Mouse (Mus musculus): ENCODE data around the gene Carns1. TPM values are rescaled to one million over a fixed set of nuclear protein-coding genes. Genes with fewer than 3 reads are reported as not detected.

Gene Carns1
- polyA plus RNA-seq, 1 experiment from 2014 or later = 0.89 TPM

DNA sequence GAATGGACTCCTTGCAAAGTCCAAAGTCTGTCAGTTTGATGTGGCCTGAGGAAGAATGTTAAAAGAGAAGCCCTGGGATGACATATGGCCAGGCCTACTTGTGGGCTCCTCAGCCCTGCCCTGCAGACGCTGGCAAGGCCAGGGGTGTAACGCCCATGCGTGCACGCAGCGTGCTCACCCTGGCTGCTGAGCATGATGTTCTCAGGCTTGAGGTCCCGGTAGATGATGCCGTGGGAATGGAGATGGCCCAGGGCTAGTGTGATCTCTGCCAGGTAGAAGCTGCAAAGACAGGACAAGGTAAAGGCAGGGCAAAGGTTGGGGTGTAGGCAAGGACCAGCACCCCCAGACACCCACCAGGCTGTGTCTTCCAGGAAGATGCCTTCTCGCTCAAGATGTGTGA lies 16.2 kb downstream of the Carns1 start:
- Histone ChIP-seq H3K36me3 (ENCODE audit: control insufficient read depth, insufficient read depth, low read length) (peaks cover 33% of the 10 kb centered on the region), H3K27me3 (replicated peaks; ENCODE audit: control insufficient read depth, insufficient read depth, low read length) (no peaks in the 10 kb centered on the region), H3K27ac (ENCODE audit: low read depth, low read length) (no peak overlapping the region), H3K4me2 (no peak overlapping the region), H3K9me3 (ENCODE audit: control insufficient read depth, low read length) (no peaks in the 10 kb centered on the region), H3K4me3 (ENCODE audit: low read depth, low read length) (no peak overlapping the region), H3K9ac (ENCODE audit: low read depth, low read length) (no peak overlapping the region), H3K4me1 (replicated peaks; ENCODE audit: control insufficient read depth, insufficient read depth, low read length) (peaks cover 18% of the 10 kb centered on the region)
- WGBS = 94% methylated on average over 8 of the region's 8 CpGs
- no peak for DNase-seq (ENCODE audit: low spot score)
- ATAC-seq (replicated peaks; ENCODE audit: low FRiP score) = no peak

DNA sequence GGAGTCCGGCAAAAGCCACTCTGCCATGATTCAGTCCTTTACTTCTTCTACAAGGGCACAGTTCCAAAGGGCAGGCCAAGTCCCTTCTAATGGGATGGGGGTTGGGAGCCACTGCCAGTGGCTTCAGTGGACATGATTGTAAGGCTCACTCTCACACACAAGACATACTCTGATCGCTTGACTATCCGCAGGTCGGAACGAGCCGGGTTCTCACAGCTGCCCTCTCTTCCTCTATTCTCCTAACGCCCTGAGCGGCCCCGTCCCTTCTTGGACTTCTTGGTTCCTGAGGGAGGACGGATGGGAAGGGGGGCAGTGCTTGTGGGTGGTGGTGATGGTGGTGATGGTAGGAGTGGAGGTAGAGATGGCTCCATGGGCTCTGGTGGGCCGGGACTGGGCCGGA lies 18.5 kb downstream of the Carns1 start:
- Histone ChIP-seq H3K4me1 (replicated peaks; ENCODE audit: control insufficient read depth, insufficient read depth, low read length) (peaks cover 12% of the 10 kb centered on the region; the same call in 1 of the 2 replicates), H3K9me3 (ENCODE audit: control insufficient read depth, low read length) (no peaks in the 10 kb centered on the region), H3K4me3 (ENCODE audit: low read depth, low read length) (no peak overlapping the region), H3K9ac (ENCODE audit: low read depth, low read length) (no peak overlapping the region), H3K36me3 (ENCODE audit: control insufficient read depth, insufficient read depth, low read length) (peaks cover 31% of the 10 kb centered on the region), H3K27ac (ENCODE audit: low read depth, low read length) (no peak overlapping the region), H3K27me3 (replicated peaks; ENCODE audit: control insufficient read depth, insufficient read depth, low read length) (no peaks in the 10 kb centered on the region), H3K4me2 (no peak overlapping the region)
- DNase-seq (ENCODE audit: low spot score) (no peak), ATAC-seq (replicated peaks; ENCODE audit: low FRiP score) (no peak)
- WGBS = 93% methylated on average over 12 of the region's 12 CpGs

DNA sequence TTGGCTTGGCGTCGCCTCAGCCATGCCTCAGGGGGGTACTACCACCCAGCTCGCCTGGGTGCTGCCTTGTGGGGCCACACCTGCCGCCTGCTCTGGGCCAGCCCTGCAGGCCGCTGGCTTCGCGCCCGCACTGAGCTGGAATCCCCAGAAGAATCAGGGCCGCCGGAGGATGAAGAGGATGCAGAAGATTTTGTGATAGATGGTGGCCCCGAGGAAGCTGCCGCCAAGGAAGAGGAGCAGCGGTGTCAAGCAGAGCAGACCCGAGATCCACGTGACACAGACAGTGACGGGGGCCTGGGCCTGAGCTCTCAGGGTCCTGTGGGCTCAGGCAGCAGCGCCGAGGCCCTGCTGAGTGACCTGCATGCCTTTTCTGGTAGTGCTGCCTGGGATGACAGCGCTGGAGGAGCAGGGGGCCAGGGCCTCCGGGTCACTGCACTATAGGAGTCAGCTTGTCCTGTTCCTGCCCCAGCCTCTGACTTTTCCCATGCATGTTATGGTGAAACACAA lies 19.2 kb downstream of the Carns1 start:
- Histone ChIP-seq H3K4me3 (ENCODE audit: low read depth, low read length) (no peak overlapping the region), H3K27ac (ENCODE audit: low read depth, low read length) (0 out of 2 replicates have a peak overlapping the region, but pooled peaks have one; percentile 22), H3K9me3 (ENCODE audit: control insufficient read depth, low read length) (no peaks in the 10 kb centered on the region), H3K4me2 (peak overlapping the region; percentile 55; the same call in 1 of the 2 replicates), H3K4me1 (replicated peaks; ENCODE audit: control insufficient read depth, insufficient read depth, low read length) (peaks cover 12% of the 10 kb centered on the region; the same call in 1 of the 2 replicates), H3K27me3 (replicated peaks; ENCODE audit: control insufficient read depth, insufficient read depth, low read length) (no peaks in the 10 kb centered on the region), H3K36me3 (ENCODE audit: control insufficient read depth, insufficient read depth, low read length) (peaks cover 30% of the 10 kb centered on the region), H3K9ac (ENCODE audit: low read depth, low read length) (peak overlapping the region; percentile 12; the same call in 1 of the 2 replicates)
- DNase-seq (ENCODE audit: low spot score) (no peak), ATAC-seq (replicated peaks; ENCODE audit: low FRiP score) (no peak)
- 78% methylated on average over 20 of the region's 20 CpGs for WGBS

DNA sequence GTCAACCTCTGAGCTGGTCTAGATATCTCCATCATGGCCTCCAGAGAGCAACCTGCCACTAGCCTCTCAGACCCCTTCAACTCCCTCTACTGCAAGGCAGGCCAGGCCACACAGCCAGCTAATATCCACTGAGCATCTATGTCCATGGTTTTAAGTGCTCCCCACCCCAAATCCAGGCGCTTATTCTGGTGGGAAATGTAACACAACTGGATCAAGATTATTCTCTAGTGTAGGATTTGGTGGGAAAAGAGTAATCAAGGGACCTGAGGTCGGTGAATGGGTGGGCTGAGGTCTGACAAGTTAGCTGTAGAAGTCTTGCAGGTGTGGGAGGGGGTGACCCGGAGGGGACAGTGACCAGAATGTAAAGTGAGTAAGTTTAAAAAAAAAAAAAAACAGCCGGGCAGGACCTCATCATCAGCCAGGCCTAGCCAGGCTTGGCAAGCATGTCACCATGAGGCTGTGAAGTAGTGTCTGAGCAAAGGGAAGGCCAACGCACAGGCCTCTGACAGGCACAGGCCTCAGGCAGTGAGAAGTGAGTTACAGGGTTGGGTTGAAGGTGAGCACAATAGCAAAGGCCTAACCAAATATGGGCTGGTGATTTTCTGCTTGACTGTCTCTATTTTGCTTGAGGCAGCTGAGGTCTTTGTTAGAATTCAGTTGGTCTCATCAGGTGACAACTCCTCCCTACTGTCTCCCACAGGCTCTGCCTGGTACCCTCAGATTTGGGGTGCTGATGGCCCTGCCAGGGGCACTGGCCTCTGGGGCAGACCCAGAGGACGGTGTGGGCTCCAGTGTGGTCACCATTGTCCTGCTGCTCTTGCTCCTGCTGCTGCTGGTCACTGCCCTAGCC lies 19.8 kb downstream of the Carns1 start:
- Histone ChIP-seq H3K4me3 (ENCODE audit: low read depth, low read length) (peak overlapping the region; percentile 34), H3K36me3 (ENCODE audit: control insufficient read depth, insufficient read depth, low read length) (peaks cover 32% of the 10 kb centered on the region), H3K9ac (ENCODE audit: low read depth, low read length) (peak overlapping the region; percentile 54), H3K9me3 (ENCODE audit: control insufficient read depth, low read length) (no peaks in the 10 kb centered on the region), H3K4me2 (peak overlapping the region; percentile 55), H3K4me1 (replicated peaks; ENCODE audit: control insufficient read depth, insufficient read depth, low read length) (peaks cover 12% of the 10 kb centered on the region; the same call in 1 of the 2 replicates), H3K27me3 (replicated peaks; ENCODE audit: control insufficient read depth, insufficient read depth, low read length) (no peaks in the 10 kb centered on the region), H3K27ac (ENCODE audit: low read depth, low read length) (peak overlapping the region; percentile 39; the same call in 1 of the 2 replicates)
- 65% methylated on average over 6 of the region's 6 CpGs for WGBS
- DNase-seq (ENCODE audit: low spot score) (no peak), ATAC-seq (replicated peaks; ENCODE audit: low FRiP score) (no peak)

DNA sequence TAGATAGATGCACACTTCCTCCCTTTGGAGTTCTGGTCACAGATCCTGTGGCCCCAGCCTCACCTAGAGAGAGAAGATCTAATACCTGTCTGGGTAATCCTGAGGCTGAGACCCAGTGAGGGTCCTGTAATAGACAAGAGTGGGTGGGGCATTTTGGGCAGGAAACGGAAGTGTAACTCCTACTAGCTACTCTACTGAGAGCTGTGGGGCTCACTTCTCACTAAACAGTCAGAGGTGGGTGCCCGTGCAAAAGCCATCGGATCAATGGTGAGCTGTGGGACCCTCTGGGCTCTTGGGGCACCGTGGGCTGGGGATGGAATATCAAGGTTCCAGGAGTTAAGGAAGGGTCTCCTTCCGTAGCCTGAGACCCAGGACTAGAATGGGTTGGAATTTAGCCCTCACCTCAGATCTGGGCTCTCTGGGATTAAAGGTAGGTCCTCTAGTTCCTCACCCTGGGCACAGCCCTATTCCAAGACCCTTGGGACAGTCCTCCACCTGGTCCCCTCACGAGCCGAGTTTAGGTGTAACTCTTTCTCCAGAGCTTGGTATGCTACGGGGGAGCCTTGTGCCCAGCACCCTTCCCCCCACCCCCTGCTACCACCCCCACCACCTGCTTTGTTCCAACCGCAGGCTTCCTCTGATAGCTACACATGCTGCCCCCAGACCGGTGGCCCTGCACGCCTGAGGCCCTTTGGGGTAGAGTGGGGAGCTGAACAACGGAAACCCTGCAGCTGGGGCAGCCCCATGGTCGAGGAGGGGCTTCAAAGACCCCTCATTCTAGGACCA lies 20.6 kb downstream of the Carns1 start:
- Histone ChIP-seq H3K27ac (ENCODE audit: low read depth, low read length) (peak overlapping the region; percentile 39; the same call in 1 of the 2 replicates), H3K9me3 (ENCODE audit: control insufficient read depth, low read length) (no peaks in the 10 kb centered on the region), H3K9ac (ENCODE audit: low read depth, low read length) (peak overlapping the region; percentile 54), H3K4me1 (replicated peaks; ENCODE audit: control insufficient read depth, insufficient read depth, low read length) (peaks cover 14% of the 10 kb centered on the region), H3K36me3 (ENCODE audit: control insufficient read depth, insufficient read depth, low read length) (peaks cover 32% of the 10 kb centered on the region), H3K4me2 (peak overlapping the region; percentile 55), H3K27me3 (replicated peaks; ENCODE audit: control insufficient read depth, insufficient read depth, low read length) (no peaks in the 10 kb centered on the region), H3K4me3 (ENCODE audit: low read depth, low read length) (peak overlapping the region; percentile 34)
- ATAC-seq (replicated peaks; ENCODE audit: low FRiP score) = peak; percentile 34; the same call in 1 of the 2 replicates
- DNase-seq (ENCODE audit: low spot score) = no peak
- WGBS = 46% methylated on average over 13 of the region's 13 CpGs

DNA sequence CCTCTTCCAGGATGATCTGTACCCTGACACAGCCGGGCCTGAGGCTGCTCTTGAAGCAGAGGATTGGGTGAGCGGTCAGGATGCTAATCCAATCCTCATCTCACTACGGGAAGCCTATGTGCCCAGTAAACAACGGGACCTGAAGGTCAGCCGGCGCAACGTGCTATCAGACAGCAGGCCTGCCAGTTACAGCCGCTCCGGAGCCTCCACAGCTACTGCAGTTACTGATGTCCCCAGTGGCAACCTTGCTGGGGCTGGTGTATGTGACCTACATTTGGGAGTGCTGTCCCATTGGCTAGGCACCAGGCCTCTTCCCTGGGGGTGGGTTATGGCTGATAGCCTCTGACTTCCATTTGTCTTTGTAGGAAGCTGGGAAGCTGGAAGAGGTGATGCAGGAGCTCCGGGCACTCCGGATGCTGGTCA lies 22.0 kb downstream of the Carns1 start, which contains the start of gene Ptprcap:
Ptprcap (plus strand) TSS at position 373 of the 423 bp plus-strand sequence.
- Histone ChIP-seq H3K4me3 (ENCODE audit: low read depth, low read length) (peak within 1 kb of the TSS; percentile 34), H3K27ac (ENCODE audit: low read depth, low read length) (peak within 1 kb of the TSS; percentile 39; the same call in 1 of the 2 replicates), H3K4me2 (peak within 1 kb of the TSS; percentile 55), H3K4me1 (replicated peaks; ENCODE audit: control insufficient read depth, insufficient read depth, low read length) (peaks cover 21% of the 10 kb centered on the region), H3K27me3 (replicated peaks; ENCODE audit: control insufficient read depth, insufficient read depth, low read length) (no peaks in the 10 kb centered on the region), H3K36me3 (ENCODE audit: control insufficient read depth, insufficient read depth, low read length) (peaks cover 27% of the 10 kb centered on the region), H3K9ac (ENCODE audit: low read depth, low read length) (peak within 1 kb of the TSS; percentile 54; the same call in 1 of the 2 replicates), H3K9me3 (ENCODE audit: control insufficient read depth, low read length) (no peaks in the 10 kb centered on the region)
- DNase-seq (ENCODE audit: low spot score) = no peak
- no peak for ATAC-seq (replicated peaks; ENCODE audit: low FRiP score)
- WGBS = 63% methylated on average over 11 of the region's 11 CpGs

DNA sequence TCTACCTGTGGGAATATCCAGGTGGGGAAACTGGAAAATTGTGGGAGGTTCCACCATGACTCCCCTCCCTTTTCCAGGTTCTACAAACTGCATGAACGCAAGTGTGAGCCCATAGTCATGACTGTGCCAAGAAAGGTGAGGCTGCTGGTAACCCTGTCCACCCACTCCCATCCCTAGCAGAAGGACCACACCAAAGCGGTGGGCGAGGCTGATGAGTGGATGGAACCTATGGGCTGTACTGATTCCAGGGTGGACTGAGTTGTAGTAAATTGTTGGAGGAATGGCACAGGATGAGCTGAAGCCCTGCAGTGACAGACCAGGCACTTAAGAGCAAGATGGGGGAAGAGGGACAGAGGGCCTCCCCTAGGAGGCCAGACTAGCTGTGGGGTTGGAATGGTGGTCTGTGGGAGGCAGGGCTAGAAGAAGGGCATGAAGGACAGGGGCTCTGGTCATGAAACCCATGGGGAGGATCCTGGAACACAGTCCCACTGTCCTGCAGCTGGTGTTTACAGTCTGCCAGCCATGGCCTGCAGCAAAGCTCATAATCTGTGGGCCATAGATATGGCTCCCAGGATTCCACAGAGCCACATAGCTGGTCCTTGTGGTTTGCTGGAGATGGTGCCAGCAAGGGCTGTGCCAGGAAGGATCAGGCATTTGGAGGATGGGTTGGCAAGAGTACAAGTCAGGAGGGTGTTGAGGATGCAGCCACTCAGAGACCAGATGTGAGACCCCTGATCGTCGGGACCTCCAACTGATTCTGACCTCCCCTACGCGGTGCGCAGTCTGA lies 22.6 kb downstream of the Carns1 start:
- Histone ChIP-seq H3K36me3 (ENCODE audit: control insufficient read depth, insufficient read depth, low read length) (peaks cover 22% of the 10 kb centered on the region), H3K27ac (ENCODE audit: low read depth, low read length) (no peak overlapping the region), H3K9ac (ENCODE audit: low read depth, low read length) (no peak overlapping the region), H3K4me1 (replicated peaks; ENCODE audit: control insufficient read depth, insufficient read depth, low read length) (peaks cover 27% of the 10 kb centered on the region), H3K9me3 (ENCODE audit: control insufficient read depth, low read length) (no peaks in the 10 kb centered on the region), H3K4me2 (no peak overlapping the region), H3K4me3 (ENCODE audit: low read depth, low read length) (no peak overlapping the region), H3K27me3 (replicated peaks; ENCODE audit: control insufficient read depth, insufficient read depth, low read length) (no peaks in the 10 kb centered on the region)
- ATAC-seq (replicated peaks; ENCODE audit: low FRiP score) (no peak), DNase-seq (ENCODE audit: low spot score) (no peak)
- 85% methylated on average over 8 of the region's 8 CpGs for WGBS

DNA sequence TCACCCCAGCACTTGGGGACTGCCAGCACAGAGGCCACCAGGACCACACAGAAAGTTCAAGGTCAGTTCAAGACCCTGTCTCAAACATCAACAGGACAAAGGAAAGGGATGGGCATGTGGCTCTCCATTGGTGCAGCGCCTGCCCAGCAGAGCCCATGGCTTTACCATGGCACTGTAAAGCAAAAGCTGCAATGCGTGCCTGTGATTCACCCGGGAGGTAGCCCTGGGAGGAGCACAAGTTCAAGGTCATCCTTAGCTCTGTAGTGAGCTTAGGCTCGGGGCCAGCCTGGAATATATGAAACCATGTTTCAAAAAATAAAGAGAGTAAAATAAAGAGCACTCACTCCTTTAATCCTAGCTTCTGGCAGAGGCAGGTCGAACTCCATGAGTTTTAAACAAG lies 23.4 kb downstream of the Carns1 start:
- WGBS = 84% methylated on average over 5 of the region's 5 CpGs
- Histone ChIP-seq H3K4me1 (replicated peaks; ENCODE audit: control insufficient read depth, insufficient read depth, low read length) (peaks cover 28% of the 10 kb centered on the region), H3K9ac (ENCODE audit: low read depth, low read length) (no peak overlapping the region), H3K36me3 (ENCODE audit: control insufficient read depth, insufficient read depth, low read length) (peaks cover 18% of the 10 kb centered on the region), H3K4me3 (ENCODE audit: low read depth, low read length) (no peak overlapping the region), H3K4me2 (no peak overlapping the region), H3K9me3 (ENCODE audit: control insufficient read depth, low read length) (no peaks in the 10 kb centered on the region), H3K27me3 (replicated peaks; ENCODE audit: control insufficient read depth, insufficient read depth, low read length) (no peaks in the 10 kb centered on the region), H3K27ac (ENCODE audit: low read depth, low read length) (no peak overlapping the region)
- DNase-seq (ENCODE audit: low spot score) (no peak), ATAC-seq (replicated peaks; ENCODE audit: low FRiP score) (no peak)
